Mouse (Mus musculus) granulocyte monocyte progenitor cell, adult 5-6 weeks (primary cell): ENCODE results near the gene Pop5. TPM values are rescaled to one million over a fixed set of nuclear protein-coding genes. Genes with fewer than 3 reads are reported as not detected.
A peak's percentile ranks its signal among the peaks of the same experiment; 100 is the strongest.

Experiments
- ATAC-seq: replicated peaks from 2 replicates; pipeline ENCODE4 v1.8.0; 2016; ENCODE audit warnings: mild to moderate bottlenecking, moderate TSS enrichment, inconsistent platforms; ENCODE audit not compliant: poor library complexity, severe bottlenecking
- total RNA-seq, 2 experiments: library from RNA; stranded (forward) in 1 of 2; stranded (reverse) in 1 of 2; fragments of 200-712, 200-1000 nt in 1 of 2; fragments of >200 nt in 1 of 2; fragmentation: Nextera tagmentation in 1 of 2; gene quantifications; 2 replicates each; pipeline ENCODE4 v1.2.3; 2014 to 2017

Pop5 gene
- total RNA-seq, 2 experiments from 2014 or later: 74.0 to 109 TPM

DNA sequence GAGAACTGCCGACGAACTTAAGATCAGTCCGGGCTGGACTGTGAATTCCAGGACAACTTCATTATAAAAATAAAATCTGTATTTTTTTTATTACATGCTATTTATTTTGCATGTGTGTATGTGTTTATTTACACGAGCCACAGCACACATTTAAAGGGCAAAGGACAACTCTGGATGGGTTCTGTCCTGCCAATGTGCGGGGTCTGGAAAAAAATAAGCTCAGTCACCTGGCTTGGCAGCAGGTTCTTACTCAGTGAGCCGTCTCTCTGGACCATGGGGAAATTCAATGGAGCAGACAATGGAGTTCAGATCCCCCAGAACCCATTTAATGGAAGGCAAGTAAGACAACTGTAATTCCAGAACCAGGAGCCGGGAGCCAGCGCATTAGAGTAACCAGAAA lies 25.5 kb downstream of the Pop5 start:
- no peak for ATAC-seq

- ATAC-seq: no peak
These were observed 26.2 kb downstream of the Pop5 start for GRCm38 (mm10) chr5:115261880-115262279.

DNA sequence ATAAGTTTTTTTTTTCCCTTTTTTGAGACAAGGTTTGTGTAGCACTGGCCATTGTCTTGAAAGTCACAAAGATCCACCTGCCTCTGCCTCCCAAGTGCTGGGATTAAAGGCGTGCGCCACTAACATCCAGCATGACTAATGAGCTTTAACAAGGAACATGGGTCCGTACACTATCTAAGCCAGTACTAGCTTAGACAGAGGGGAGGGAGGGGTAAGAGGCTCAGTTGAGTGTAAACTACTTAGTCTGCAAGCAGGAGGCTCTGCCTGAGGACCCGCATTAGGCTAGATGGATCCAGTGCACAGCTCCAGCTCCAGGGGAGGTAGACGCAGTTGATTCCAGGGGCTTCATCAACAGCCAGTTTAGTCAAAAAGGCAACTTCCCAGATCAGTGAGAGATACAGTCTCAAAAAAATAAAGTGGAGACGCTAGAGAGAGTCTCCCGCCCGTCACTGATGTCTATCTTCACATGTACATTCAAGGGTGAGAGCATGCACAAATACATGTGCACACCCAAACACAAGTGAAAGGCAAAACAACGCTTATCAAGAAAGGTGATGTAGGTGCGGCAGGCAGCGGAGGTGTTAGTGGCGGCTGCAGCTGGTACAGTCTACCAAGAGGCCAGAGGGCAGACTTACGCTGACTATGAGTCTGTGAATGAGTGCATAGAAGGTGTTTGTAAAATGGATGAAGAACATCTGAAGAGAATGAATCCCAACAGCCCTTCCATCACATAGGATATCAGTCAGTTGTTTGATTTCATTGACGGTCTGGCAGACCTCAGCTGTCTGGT lies 27.1 kb downstream of the Pop5 start:
- ATAC-seq: no peak

- ATAC-seq: no peak
These were observed 30.7 kb downstream of the Pop5 start for GRCm38 (mm10) chr5:115266340-115266739.

DNA sequence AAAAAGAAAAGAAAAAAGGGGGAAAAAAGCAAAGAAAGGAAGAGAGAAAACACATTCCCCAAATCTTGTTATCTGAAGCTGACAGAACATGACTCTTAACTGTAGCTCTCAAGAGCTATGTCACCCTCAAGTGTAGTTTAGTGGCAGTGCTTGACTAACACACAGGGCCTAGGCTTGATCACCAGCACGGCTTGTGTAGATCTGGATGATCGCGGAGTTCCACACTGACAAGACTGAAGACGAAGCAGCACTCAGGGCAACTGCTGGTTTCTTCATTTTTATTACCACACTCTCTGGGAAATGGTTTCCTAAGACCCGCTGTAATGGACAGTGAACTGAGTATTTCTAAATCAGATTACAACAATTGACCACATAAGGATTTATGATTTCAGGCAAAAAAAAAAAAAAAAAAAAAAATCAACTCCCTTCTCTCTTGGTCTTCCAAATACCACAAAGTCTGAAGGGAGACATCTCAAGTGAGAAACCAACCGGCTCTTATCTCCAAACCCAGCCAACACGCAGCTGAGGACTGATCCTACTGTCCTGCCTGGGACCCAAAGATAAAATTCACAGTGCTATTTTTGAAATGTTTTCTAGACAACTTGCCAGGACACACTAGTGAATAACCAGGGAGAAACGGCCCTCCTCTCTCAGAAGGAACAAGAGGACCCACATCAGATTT lies 31.3 kb downstream of the Pop5 start:
- ATAC-seq: peak; percentile 92

GRCm38 (mm10) chr5:115267469-115268045 lies 31.9 kb downstream of the Pop5 start:
- ATAC-seq: no peak

DNA sequence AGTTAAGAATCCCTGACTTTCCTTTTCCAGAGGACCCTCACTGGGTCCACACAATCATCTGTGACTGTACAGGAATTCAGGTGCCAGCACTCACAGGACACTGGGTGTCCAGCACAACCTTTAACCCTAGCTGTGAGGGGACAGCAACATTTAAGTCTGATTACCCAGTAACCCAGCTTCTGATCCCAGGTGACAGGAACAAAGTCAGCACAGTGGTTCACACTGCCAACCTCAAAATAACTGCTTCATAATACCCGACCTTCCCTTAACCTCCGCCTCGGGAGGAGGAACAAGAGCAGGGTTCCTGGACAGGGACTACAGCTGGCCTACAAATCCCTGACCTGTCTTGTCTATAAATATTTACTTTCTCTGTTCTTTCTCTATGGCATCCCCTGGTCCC lies 32.6 kb downstream of the Pop5 start:
- no peak for ATAC-seq

GRCm38 (mm10) chr5:115269969-115270368 lies 34.3 kb downstream of the Pop5 start:
- no peak for ATAC-seq

DNA sequence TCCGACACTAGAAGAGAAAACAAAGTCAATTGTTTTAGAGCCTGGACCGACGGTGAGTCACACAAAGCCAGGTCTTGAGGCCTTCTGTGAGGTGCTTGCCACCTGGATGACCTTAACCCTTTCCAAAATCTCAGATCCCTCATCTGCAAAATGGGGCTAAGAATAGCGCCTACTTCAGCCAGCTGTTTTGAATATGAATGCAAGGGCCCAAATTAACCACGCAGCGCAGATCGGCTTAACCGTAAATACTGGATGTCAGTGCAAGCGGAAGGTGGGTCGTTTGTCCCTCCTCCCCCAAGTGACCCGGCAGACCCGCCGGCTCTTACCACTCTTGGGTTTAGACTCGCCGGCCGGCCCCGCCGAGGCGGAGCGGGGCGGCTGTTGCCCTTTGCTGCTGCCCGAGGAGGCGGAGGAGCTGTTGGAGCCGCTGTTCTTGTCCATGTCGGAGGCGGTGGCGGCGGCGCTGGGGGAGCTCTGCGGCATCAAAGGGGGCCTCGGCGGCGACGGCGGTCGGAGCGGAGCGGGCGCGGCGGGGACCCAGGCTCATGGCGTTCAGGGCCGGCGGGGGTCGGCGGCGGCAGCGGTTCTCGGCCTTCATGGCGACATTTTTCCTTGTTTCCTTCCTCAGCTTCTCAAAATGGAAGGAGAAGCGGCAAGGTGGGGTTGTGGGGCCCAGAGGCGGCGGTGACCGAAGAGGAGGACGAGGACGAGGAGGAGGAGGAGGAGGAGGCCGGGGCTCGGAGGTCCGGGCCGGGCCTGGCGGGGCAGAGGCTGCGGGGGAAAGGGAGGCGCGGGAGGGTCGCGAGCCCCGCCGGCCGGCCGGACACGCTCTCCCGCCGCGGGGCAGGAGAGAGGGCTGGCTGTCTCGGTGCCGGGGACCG lies 36.5 kb downstream of the Pop5 start:
- peak; percentile 23; the same call in 1 of the 2 replicates for ATAC-seq

DNA sequence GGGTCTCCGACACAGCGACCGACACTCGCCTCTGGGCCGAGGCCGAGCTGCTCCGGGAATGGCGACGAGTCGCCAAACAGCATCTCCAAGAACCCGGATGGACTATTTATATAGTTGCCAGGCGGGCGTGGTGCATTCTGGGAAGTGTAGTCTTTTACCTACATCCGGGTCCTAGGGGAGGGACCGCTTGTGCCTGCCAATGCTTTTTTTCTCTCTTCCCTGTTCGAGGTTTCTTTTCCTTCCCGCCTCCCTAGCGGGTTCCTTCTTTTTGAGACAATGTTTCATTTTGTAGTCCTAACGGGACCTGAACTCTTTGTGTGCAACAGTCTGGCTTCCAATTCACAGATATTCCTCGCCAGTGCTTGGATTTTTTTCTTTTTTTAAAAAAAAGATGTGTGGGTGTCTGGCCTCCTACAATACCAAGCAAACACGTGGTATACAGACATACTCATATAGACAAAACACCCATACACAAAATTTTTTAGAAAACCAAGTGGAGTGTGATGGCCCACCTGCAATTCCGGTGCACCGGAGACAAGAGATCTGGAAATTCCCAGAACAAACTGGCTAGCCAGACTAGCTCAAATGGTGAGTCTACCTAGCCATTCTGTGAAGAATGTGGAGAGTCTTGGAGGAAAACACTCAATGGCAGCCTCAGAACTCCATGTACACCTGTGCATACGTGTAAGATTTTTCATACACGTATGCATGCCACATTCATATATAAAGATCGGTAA lies 37.3 kb downstream of the Pop5 start, which contains the start of gene Rnf10:
Gene Rnf10 (minus strand): TSS at position 87 of the 737 bp plus-strand sequence.
- ATAC-seq: peak; percentile 93

DNA sequence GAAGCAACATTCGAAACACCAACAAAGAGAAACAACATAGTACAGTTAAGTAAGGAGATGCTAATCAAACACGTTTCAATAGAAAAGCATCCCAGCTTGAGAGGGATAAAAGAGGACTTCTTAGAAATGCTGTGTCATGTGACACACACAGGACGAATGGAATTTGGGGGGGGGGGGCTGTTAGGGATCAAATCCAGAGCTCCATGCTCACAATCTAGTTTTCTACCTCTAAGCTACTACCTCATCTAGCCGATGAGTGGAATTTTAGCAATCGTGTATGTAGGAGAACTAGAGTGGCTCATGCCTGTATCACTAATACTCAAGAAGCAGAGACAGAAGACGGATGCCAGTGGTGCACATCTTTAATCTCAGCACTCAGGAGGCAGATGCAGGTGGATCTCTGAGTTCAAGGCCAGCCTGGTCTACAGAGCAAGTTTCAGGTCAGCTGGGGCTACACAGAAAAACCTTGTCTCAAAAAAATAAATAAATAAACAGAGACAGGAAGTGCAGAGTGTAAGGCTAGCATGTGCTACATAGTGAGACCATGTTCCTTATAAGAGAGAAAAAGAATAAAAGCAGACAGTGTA lies 38.0 kb downstream of the Pop5 start:
- no peak for ATAC-seq

GRCm38 (mm10) chr5:115274353-115274752 lies 38.7 kb downstream of the Pop5 start:
- ATAC-seq: no peak

DNA sequence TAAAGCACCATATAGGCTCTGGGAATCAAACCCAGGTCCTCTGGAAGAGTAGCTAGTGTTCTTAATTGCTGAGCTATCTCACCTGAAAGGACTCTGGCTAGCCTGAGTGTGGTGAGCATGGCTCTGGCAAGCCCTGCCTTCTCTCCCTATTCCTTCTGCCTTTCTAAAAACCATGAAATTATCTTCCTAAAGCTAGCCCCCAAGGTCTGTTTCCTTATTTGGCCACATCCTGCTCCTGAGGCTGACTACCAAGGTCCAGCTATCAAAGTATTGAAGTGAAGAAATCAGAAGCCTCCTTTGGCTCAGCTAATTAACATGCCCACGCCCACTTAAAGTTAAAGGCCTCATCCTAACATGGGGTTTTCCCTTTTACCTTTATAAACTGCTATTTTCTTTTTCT lies 39.1 kb downstream of the Pop5 start:
- no peak for ATAC-seq

- ATAC-seq: no peak
These were observed 40.4 kb downstream of the Pop5 start for GRCm38 (mm10) chr5:115275998-115276397.

- no peak for ATAC-seq
These were observed 42.4 kb downstream of the Pop5 start for GRCm38 (mm10) chr5:115278053-115278452.

DNA sequence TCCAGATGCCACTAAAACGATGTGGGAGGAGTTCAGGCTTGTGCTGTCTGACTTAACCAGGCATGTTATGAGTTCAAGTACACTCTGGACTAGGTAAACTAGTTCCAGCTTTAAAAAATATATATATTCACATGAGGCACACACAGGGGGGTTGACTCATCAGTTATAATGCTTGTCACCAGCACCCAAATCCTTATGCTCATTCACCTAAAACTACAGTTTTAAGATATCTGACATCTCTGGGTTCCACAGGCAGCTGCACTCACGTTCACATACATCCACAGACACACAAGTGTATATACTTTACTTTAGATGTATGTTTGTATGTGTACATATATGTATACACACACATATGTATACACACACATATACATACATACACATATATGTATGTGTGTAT lies 43.1 kb downstream of the Pop5 start:
- ATAC-seq: no peak

- ATAC-seq: peak; percentile 88
These were observed 43.8 kb downstream of the Pop5 start, which contains the start of gene Coq5 for GRCm38 (mm10) chr5:115279226-115280049. Gene Coq5 (plus strand): TSS chr5:115279666.

DNA sequence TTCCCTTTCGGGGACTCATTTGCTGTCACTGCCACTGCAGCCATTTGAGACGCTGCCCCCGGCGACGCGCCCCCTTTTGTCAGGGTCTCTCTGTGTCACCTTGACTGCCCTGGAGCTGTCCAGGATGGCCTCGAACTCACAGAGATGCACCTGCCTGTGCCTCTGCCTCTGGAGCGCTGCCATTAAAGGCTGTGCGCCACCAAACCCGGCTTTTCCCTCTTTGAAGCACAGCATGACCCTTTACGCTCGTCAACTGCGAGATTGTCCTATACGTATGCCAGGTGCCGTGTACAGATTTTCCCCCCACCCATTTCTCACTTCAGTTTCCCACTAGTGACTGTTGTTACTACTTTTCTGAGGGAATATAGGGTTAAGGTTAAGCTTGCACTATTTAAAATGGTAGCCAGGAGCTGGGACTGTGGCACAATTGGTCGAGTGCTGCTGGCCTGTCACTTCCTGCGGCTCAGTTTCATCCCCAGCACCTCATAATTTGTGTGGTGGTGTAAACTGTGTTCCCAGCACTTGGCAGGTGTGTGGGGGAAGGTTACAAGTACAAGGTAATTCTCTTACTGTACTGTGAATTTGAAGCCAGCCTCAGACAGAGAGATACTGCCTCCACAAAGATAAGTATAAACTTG lies 44.5 kb downstream of the Pop5 start:
- peak; percentile 43 for ATAC-seq
